Mouse (Mus musculus): ENCODE measurements around the gene Clpb.

Clpb gene

DNA sequence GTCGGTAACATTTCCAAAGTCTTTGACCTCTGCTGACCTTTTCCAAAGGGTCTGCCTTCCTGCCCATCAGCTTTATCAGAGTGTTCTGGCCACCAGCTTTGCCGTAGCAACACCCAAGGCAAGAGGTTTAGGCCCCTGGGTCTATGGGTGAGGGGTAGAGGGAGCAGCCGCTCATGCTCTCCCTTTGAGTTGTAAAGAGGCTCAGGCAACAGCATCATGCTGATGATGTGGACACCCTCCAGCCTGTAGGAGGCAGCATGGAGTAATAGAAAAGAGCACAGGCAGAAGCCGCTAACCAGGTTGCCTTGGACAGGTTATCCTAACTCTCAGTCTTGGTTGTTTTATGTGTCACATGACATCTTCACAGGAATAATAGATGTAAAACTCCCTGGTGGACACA, 61.6 kb downstream of the Clpb start:
- DNase-seq (ENCODE audit: low read depth, low spot score): no peak

DNA sequence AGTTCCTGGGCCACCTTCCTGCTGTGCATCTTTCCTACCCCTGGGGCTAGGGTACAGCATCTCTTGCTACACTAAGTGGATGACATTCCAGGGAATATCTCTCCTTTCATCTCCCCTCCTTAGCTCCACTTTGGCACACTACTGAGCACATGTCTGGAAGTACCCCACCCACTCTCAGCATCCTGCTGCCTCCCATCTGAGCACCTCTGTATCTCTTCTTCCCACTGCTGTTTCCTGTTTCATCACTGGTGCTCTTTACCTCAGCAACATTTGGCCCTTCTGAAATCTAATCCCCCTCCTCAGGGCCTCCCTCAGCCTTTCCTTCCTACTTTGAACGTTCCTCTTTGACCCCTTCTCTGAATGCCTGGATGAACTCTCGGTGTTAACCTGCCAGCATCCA, 63.5 kb downstream of the Clpb start:
- DNase-seq (ENCODE audit: low read depth, low spot score): no peak

DNA sequence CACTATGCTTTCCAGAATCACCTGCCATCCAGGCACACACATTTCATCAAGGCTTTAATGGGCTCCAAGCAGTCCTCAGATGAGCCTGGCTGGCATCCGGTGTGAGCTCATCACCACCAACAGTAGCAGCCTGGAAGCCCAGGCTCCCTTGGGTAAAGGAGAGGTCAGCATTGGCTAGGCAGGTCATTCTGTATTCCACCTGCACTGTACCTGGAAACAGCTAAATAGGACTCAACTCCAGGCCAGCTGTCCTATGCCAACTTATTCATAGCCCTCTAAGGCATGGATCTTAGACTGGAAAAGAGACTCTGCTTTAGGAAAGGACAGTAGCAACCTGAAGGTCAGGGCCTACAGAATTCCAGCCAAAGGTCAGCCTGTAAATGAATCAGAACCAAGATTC, 68.7 kb downstream of the Clpb start:
- no peak for DNase-seq (ENCODE audit: low read depth, low spot score)

DNA sequence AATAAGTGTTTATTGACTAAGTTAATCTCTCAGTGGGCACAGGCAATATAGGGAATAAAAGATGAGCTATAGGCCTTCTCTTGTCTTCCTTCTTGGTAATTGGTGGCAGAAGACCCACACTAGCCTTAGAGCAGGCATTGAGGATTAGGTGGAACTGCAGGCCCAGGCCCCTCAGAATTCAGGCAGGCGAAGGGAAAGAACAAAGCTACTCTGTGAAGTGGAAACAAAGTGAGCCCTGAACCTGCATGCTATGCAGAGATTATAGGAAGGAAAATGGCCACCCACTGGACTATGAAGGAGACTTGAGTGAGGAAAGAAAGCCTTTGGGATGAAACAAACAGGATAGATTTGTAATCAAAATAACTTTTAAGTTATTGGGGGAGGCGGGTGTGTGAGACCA, 69.6 kb downstream of the Clpb start:
- DNase-seq (ENCODE audit: low read depth, low spot score): no peak

DNA sequence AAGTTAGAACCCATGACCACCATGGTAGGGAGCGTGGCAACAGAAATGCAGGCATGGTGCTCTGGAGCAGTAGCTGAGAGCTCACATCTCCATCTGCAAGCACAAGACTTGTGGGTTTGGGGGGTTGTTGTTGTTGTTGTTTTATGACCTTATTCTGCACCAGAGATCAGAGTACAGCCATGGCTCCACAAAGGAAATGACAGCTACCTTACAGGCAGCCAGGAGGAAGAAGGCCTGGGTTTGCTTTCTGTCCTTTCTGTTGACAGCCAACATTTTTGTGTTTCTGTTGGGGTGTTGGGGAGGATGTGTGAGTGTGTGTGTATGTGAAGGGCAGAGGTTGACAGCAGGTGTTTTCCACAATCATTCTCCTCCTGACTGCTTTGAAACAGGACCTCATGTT, 71.9 kb downstream of the Clpb start:
- no peak for DNase-seq (ENCODE audit: low read depth, low spot score)

DNA sequence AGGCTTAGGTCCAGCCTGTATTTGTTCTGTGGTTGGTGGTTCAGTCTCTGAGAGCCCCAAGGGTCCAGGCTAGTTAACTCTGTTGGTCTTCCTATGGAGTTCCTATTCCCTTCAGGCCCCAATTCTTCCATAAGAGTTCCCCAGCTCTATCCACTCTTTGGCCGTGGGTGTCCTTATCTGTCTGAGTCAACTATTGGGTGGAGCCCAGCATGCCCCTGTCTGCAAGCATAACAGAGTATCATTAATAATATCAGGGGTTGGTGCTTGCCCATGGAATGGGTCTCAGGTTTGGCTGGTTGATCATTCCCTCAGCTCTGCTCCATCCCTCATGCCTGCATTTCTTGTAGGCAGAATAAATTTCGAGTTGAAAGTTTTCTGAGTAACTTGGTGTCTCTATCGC, 74.3 kb downstream of the Clpb start:
- DNase-seq (ENCODE audit: low read depth, low spot score): no peak

DNA sequence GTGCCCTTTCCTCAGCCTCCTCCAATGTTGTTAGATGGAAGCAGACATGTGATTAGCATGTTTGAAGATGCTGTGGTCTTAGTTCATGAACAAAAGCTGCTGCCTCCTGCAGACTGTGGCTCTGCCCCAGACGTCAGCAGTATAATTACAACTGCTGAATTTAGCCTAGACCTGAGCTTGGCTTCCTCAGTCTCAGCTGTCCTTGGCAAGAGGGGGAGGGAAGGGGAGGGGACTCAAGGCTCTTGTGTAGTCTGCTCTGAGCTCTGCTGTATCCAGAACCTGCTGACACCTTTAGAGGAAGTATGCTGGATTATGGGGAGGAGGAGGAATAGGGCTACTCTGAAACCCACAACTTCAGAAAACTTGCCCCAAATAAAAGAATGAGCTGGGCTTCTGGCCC, 76.2 kb downstream of the Clpb start:
- no peak for DNase-seq (ENCODE audit: low read depth, low spot score)

DNA sequence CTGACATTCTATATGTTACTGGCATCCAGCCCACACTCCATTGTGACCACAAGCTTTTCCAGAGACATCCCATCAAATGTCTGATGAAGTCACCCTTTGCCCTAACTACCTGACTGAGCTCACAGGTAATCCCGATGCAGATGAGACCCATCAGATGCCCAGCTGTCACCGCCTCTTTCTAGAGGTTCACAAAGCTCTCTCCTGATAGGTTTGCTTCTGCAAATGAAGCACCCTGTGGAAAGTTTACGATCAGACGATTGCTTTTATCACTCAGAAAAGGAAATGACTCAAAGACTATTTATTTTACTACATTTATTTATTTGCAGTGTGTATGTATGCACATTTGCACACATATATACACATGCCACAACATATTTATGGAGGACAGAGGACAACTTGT, 80.1 kb downstream of the Clpb start:
- DNase-seq (ENCODE audit: low read depth, low spot score): no peak

DNA sequence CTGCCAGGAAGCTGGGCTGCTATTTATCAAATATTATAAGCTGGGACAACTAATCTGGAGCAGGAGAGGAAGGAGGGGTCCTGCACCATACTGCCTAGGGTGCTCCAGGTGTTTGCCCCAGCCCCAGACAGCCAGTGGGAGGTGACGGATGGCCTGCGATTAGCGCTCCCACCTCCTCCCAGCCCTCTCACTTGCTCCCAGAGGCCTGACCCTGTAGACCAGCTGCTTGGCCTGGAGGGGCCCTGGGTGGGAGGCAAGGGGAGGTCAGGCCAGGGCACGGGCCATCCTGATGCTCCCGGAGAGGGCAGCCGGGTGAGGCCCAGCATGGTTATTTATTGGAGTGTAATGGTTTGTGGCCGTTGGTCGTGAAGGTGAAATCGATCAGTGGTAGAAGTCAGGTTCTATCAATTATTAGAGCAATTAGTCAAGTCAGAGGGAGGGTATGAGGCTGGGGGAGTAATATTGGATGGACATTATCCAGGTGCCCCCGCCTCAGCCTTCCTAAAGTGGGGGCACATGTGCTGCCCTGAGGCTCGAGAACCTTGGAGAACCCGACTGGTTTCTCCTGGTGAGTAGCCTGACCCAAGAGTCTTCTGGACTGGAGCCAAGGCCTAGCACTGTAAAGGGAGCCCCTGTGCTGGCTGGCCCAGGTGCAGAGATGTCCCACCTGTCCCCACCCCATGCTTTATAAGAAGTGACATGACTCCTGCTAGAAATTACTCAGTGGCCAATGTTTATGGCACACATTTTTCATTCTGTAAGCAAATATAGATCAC, 83.3 kb downstream of the Clpb start:
- no peak for DNase-seq (ENCODE audit: low read depth, low spot score)

DNA sequence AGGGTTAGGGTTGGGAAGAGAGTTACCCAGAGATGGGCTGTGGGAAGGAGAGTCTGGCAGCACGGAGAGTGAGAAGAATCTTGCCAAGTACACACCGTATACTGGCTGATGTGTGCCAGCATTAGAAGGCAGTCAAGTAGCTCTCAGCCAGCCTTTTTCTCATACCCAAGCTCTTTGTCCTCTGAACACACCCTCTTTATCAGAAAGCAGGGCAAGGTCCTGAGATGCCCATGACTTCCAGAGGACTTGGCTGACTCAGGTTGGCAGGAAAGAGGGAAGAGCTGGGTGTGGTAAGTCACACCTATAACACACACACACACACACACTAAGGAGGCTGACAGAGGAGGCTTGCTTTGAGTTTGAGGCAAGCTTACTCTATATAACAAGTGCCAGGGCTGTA, 86.8 kb downstream of the Clpb start:
- DNase-seq (ENCODE audit: low read depth, low spot score): no peak

DNA sequence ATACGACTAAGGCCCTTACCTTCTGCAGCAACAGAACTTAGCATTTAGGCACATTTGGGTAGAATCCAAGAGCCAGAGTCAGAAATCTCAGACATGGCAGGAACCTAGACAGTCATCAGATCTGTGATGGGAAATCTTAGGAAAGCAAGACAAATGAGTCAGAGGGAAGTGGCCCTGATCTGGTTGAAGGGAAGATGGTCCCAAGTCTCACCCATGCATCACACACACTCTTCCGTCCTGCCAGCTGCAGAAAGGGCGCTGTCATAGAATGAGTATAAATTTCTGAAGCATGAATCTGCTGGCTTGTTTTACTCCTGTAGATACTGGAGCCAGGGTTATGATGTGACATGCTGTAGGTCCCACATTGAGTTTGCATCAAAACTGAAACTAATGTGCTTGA, 88.9 kb downstream of the Clpb start:
- DNase-seq (ENCODE audit: low read depth, low spot score): no peak

DNA sequence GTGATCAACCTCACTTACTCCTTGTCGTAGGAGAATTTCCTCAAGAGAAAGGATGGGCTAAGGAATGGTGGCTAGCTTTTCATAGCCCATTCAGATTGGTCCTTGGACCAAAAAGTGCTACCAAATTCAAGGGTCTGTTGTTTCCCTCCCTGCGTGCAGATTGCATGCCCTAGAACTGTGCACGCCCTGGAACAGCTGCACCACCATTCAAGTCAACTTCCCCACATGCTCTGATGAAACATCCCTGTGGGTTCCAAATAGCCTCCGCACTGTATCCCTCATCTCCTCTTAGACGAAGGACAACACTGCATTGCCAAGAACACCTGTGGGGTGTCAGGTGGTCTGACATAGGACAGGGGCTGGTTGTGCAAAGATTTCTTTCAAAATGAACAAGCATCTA, 90.1 kb downstream of the Clpb start:
- DNase-seq (ENCODE audit: low read depth, low spot score): no peak

DNA sequence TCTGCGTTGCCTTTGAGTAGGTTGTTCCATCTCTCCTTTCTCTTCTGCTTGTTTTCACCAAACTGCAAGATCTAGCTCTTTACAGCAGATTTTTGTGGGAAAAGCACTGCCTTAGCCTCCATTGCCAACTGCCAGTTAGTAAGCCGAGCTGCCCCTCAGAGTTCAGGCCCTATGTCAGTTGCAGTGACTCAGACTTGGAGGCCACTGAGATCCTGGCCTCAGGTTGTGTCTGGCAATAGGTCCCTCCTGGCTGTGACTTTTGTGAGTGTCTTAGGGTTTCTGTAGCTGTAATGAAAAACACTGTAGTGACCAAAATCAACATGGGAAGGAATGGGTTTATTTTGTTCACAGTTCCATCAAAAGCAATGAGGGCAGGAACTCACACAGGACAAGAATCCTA, 91.0 kb downstream of the Clpb start:
- DNase-seq (ENCODE audit: low read depth, low spot score): no peak

DNA sequence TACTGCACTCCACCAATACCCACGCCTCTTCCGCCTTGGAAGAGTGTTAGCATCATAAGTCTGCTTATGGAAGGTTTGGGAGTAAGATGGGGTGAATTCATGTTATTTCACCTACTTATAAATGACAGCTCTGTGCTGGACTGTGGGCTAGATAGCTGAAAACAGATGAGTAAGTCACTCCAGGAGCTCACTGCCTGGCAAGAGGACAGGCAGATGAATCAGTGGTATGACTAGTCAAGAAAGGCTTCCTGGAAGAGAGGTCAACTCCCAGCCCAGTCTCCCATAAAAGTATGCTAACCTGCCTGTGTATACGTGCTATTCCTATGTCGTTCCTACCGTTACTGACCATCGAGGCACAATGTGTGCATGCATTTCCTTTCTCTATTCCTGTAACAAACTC, 91.9 kb downstream of the Clpb start:
- DNase-seq (ENCODE audit: low read depth, low spot score): no peak

DNA sequence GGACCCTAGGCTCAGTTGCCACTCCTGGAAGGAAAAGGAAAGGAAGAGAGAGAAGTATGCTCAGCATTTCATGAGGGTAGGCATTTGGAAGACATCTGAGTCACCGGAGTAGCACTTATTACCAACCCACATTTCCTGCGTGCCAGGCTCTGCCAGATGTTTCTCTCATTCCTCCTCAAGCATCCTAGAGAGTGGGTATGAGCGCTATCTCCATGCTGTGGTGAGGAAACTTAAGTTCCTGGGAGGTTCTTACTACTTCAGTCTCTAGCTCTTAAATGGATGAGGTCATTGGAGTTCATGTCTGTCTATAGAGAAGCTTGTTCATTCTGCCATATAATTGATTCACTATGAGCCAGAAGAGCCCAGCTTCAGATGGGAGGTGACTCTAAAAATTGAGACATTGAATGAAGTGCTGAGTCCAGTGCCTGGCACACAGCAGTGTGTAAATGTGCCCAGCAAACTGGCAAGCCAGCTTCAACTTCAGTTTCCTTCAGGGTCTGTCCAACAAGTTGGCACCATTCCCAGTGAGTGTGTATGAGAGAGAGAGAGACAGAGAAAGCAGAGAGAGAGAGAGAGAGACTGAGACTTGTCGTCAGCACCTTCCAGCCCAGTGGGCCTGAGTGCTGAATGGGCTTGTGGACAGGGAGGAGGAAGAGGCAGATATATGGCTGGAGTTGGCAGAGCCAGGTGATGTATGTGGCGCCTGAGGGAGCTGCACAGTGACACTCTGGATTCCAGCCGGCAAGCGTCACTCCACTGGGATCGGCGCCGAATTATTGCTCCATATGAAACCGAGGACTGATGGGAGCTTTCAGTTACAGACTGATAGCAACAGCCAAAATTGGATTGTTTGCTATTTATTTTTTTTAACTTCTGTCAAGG, 98.7 kb downstream of the Clpb start:
- no peak for DNase-seq (ENCODE audit: low read depth, low spot score)

DNA sequence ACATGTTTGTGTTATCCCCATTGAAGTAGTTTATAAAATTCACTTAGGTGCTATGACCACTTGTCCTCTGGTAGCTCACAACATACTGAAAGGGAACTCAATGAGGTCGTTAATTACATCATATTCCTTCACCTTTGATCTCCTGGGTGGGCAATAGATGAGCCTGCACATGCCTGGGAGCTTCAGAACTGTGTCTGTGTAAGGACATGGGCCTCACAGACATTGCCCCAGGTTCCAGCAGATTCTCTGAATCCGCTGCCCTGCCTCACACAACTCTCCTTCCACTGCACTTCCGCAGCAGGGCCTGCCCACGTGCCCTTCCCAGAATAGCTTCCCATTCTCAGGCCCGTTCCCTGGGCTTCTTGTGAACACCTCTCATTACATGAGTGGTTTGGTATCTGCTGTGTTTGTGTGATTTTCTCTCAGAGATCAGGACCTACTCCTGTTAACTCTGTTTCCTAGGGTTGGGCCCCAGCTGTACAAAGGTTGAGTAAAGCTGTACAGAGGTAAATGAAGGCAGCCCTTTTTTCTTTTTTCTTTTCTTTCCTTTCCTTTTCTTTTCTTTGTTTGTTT, 104.0 kb downstream of the Clpb start:
- no peak for DNase-seq (ENCODE audit: low read depth, low spot score)

DNA sequence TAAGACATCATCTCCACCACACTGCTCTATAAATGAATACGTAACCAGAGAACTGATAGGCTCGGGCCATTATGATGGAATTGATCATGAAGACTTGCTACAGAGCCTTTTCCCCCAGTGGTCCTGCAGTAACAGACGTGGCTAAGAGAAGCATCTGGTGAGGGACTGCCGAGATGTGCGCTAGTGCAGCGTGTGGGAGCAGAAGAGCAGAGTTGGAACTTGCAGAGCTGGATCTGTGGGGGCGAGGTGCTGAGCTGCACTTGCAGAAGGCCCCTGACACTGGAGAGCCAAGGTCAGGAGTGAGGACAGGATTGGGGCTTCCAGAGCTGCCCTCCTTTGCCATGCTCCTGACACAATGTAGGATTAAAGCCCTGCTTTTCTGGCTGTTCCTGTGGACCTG, 106.6 kb downstream of the Clpb start:
- DNase-seq (ENCODE audit: low read depth, low spot score): no peak

DNA sequence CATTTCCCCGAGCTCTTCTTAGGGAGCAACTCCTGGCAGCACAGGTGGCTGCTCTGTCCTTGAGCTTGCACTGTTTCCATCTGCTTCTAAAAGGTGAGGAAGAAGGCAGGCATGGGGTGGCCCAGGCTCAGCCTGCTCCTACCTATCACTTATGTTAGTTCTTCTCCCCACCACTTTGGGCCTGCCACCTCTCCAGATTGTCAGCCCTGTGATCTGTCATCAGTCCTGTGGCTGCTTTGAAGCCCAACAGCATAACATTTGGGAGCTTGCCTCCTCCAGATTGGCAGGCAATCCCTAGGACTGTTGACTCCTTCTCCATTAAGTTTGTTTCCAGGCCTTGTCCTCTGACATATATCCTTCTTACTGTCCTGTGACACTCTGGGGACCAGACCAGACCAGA, 108.2 kb downstream of the Clpb start:
- DNase-seq (ENCODE audit: low read depth, low spot score): no peak

DNA sequence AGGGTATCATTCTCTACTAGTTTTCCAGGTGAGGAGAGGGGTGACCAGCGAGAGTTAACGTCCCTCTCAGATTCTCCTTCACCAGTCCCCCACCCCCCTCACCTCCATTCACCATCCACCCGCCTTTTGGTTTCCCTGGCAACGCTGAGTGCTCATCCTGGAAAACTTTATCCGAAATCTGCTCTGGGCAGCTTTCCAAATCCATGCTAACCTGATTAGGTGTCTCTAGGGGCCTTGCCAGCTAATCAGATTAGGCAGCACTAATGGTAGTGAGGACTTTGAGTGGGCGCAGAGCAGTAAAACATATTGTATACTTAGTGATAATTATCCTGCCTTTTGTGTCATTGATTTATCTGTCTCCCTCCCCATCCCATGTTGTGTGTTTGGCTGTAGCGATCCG, 109.3 kb downstream of the Clpb start:
- no peak for DNase-seq (ENCODE audit: low read depth, low spot score)

DNA sequence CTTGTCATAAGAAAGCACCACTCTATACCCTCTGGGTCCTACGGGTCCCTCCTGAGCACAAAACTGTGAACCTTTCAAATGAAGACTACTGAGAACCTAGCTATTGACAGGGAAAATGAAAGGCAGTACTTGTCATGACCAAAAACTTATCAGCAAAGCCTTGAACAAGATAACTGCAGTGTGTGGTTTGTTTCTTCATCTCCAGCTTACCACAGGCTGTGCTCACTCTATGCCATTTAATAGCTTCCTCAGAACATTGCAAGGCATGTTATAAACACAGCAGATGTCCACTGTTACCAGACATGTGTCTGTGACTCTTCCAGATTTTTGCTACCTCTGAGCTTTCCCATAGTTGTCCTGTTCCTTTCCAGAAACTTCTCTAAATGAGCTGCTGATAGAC, 113.6 kb downstream of the Clpb start:
- no peak for DNase-seq (ENCODE audit: low read depth, low spot score)

DNA sequence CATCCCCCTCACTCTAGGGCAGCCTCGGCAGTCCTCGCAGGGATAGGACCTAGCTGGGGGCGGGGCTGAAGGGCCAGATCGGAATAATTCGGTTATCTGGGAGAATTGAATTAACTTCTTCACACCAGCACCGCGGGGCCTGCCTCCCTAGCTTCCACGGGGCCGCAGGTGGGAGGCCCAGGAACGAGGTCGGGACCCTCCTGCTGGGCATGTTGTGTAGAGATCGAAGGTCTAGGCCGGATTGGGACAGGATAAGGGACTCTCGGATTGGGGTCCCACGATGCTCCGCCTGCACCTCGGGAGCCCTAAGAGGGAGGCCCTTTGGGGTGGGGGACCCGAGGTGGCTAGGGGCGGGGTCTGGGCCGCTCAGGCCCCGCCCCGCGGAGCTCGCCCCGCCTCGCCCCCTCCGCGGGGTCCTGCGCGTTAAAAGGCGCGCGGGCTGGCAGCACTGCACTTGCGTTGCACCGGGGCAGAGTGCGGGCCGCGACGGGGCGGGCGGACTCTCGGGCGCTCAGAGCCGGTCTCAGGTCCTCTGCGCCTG, 154.5 kb downstream of the Clpb start, which contains the start of gene Phox2a:
TSS of gene Phox2a (plus strand) at position 453 of the 541 bp plus-strand sequence.
- no peak for DNase-seq (ENCODE audit: low read depth, low spot score)

DNA sequence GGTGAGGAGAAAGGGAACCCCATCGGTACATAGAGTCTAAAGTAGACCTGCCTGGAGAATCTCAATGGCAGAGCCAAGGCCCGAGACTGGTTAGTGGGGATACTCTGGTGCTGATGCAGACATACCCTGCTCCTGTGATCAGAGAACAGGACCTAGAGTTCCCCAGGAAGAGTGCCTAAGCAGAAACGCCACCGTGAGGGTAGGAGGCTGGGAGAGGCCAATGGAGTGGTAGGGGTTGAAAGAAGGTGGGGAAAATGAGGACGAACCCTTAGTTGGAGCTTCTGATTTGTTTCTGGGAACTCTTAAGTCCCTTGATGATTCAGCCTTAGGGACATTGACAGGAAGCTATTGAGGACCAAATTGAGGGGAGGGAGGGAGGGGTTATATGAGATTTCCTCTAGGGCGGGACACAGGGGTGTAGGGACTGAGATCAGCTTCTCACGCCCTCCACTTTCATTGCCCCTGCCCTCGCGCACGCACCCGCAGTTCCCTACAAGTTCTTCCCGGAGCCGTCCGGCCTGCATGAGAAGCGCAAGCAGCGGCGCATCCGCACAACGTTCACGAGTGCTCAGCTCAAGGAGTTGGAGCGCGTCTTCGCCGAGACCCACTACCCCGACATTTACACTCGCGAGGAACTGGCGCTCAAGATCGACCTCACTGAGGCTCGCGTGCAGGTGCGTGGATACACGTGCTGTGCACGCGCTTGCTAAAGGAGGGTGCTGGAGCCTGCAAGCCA, 157.0 kb downstream of the Clpb start:
- no peak for DNase-seq (ENCODE audit: low read depth, low spot score)

All from c-Kit-negative CD71-positive TER-119-positive erythroid progenitor cells, embryonic 14.5 days (primary cell).